Mouse (Mus musculus) CD4-positive helper T cell, adult 2 months (primary cell): ENCODE results near the gene Cdk14.
"Not testable (repeated sequence)": the region's sequence is repeated elsewhere in the genome, so short reads cannot be mapped to it uniquely, and the experiment has no call there.

ENCODE experiments used
- DNase-seq: peaks from one replicate; pipeline ENCODE4 v3.0.0-alpha.2; 2012; ENCODE audit warnings: low read depth, missing footprints, low spot score

The Cdk14 gene

DNA sequence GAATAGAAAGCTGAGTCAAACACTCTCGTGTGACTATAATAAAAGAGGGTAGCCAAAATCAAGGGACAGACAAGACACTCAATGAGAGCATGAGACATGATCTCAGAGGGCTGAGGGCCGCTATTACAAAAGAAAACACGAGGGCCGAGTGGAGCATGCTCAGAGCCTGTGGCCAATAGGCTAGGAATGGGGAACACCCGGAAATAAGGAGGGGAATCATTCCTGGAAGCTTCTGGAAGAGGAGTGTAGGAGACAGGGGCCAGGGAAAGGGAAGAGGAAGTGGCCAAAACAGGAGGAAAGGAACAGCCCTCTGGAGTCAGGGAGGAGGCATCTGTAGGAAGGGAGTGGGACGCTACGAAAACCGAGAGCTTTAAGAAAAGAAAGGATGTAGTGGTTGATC lies 52.6 kb downstream of the Cdk14 start:
- no peak for DNase-seq

DNA sequence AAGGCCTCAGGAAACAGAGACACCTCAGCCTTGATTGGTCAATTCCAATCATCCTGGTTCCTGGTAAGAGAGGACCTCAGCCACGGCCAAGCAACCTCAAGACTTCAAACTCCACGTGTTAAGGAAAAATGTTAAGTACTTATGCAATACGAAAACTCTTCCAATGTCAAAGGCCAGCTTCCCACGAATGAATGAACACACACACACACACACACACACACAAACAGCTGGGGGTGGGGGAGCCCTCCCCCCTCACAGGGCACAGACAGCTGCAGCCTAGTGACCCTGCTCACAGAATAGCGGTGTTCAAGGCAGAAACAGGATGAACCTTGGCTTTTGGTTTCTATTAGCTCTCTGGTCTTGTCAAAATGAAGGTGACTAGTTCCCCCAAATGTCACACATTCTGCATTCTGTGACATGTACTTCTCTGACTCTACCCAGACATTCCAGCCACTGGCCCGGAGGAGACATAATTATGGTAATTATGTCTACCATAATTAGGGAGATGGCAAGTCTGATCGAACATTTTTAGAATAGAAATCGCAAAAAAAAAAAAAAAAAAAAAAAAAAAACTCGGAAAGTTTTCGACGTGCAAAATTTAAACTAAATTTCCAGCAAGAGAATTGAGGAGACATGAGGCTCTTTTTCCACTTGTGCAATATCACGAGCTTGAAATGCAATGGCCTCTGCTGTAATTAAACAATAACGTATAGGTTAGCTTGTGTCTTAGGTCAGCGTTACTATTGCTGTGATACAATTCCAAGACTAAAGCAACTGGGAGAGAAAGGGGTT lies 54.6 kb downstream of the Cdk14 start:
- DNase-seq = no peak

DNA sequence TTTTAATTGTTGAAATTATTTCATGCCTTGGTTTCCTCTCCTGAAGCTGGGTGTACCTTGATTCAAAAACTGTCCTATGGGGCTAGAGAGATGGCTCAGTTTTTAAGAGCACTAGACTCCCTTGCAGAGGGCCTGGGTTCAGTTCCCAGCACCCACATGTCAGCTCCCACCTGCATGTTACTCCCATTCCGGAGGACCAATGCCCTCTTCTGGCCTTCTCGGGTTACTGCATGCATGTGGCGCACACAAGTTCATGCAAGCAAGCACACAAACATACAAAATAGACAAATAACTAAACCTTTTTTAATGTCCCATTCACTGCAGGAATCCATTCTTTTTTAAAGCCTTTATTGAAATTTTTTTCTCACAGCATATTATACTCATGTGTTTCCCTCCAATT lies 58.4 kb downstream of the Cdk14 start:
- DNase-seq = no peak

DNA sequence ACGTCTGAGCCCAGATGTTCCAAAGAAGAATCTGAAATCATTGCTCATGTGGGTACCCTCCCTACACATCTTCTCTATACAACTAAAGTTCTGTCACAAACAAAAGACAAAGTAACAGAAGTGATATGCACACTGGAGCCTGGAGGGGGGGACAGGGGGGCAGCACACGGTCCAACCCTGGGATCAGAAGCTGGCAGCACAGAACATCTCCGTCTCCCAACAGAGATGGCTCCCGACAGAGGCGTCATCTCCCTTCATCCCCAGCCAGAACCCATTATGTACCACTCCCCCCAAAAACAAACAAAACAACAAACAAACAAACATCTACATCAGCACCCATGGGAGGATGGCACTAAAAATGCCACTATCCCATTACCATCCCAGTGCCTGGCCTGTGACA lies 59.8 kb downstream of the Cdk14 start:
- DNase-seq = no peak

DNA sequence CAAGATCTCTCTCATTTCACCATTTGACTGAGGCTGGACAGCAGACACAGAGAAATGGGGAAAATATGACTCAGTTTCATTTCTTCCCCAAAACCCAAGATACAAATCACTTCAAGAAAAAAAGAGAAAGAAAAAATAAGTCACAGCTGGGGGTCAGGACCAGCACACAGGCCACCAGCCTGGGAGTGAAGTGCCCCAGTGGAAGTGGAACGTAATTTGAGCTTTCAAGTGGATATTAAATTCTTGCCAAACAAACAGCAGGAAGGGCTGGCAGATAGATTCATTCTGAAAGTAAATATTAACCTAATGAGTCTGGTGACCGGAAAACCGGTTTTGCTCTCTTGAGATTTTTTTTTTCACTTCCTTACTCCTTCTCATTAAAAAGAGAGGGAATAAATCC lies 60.2 kb downstream of the Cdk14 start:
- DNase-seq = no peak

DNA sequence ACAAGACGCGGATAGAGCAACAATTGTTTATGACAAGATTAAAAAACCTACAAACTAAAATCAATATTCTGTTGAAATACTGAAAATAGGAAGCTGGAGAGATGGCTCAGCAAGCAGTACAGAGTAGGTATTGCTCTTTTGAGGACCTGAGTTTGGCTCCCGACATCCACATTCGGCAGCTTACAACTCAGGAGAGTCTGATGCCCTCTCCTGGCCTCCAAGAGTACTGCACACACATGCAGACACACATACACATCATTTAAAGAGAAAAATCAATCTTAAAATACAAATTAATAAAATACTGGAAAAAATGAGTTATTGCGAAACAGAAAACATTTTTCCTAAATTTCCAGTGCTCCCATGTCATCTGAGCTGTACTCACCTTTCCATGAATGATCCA lies 60.7 kb downstream of the Cdk14 start:
- DNase-seq = no peak

DNA sequence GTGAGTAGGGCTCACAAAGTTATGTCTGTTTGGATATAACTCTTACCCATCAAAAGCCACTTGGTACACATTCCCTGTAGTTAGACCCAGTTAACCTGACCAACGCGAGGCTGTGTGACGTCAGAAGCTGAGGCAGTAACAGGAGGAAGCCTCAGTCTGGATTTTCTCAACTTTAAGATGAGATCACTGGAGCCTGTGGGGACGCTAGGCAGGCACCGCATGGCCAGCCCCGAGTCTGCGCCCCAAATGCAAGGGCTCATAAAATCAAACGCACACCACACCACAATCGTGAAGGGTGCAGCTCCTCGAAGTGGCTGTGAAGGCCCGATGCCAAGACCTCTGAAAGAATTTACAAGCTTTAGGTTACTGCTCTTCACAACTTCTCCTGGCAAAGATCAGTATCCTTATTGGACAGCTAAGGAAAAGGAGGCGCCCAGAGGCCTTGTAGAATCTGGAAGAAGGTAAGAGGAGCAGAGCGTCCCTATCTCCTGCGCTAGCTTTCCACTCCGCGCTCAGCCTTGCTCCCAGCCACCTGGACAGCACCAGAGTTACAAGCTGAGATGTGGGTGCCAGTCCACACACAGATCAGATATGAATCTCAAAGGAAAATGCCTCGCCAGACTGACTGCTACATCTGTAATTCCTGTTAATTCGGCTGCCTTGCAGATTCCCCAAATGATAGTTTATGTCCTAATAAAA lies 61.9 kb downstream of the Cdk14 start:
- no peak for DNase-seq

DNA sequence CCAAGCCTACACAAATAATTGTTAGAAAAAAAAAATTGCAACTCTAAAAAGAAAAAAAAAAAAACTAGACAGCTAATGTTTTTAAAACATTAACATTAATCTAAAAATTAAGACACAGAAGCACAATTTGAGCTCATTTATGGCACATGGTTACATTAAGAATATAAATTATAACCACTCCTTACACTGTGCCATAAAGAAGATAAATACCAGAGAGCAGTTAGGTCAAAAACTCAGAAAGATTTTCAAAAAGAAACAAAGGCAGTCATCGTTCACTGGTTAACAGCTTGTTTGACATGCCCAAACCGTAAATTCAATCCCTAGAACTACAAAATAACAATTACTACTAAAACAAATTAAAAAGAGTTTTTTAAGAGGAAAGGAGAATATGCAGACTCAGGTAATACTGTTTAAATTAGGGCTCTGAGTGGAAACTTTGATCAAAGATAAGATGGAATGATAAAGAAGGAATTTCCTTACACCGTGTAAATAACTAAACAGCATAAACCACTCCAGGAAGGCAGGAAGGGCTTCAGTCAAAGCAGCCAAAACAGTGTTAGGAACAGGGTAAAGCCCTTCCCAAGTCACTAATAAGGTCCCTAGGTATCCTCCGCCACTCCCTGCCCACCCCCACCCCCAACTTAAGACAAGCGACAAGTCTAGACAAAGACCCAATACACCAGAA lies 65.3 kb downstream of the Cdk14 start:
- DNase-seq = no peak

DNA sequence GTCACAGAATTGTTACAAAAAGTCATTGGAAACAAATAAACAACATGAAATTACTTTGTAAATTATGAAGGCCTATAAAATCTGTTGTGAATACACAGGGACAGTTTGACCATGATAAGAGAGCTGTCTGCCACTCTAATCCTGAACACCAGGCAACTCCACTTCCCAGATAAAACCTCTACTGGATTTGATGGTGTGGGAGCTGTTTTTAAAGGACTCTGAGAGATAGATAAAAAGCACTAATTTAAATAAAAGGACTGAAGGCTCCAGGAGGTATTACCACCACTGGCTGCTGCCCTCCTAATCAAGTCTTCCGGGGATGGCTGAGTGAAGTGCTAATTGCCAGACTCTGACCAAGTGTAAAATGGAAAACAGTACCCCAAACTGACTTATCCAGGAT lies 66.2 kb downstream of the Cdk14 start:
- DNase-seq = no peak

DNA sequence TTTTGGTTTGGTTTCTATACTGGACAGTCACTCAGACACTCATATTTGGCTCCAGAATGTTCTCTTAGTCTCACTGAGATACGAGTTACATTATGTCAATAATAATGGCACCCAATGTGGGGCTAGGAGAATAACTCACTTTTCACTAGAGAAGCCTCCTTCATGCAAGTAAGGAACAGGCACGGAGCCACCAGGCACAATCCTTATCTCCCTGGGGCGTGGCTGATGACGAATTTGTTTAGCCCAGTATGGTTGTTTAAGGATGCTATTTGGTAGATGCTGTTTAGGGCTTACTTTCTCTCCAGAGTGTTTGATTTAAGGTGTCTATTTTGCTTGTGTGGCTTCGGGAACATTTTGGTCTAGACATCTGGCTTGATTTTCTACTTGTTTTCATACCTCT lies 75.5 kb downstream of the Cdk14 start:
- DNase-seq = no peak

DNA sequence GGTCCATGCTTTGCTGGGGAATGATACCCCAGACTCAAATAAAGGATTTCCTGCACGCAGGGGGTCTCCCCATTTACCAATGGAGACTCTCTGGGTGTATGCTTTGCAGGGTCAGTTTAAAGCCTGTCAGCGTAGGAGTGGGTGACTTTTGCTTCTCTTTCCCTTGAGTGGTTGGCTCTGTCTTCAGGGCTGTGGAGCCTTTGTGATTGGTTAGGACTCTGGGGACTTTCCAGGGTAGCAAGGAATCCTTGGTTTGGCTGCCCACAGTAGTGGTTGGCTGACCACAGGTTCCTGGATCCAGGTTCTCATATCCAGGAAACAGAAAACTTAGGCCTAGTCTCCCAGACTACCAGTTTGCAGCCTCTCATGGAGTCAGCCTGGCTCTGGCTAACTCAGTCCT lies 76.4 kb downstream of the Cdk14 start:
- no peak for DNase-seq

DNA sequence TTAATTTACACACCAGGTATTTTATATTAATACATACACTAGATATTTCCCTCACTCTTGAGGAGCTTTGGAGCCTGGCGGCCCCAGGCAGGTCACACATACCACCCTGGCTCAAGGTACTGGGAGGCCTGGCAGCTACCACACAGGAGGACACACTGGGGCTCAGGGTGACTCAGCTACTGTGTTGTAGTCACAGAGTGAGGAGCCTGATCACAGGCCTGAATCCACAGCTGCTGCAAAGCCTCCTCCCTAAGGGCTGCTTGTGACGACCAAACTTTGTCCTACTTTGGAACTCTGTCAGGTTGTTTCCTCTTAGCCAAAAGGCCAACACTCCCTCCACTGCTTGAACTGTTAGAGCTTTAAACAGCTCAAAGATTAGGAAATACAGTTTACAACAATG lies 76.8 kb downstream of the Cdk14 start:
- peak; percentile 3 for DNase-seq

DNA sequence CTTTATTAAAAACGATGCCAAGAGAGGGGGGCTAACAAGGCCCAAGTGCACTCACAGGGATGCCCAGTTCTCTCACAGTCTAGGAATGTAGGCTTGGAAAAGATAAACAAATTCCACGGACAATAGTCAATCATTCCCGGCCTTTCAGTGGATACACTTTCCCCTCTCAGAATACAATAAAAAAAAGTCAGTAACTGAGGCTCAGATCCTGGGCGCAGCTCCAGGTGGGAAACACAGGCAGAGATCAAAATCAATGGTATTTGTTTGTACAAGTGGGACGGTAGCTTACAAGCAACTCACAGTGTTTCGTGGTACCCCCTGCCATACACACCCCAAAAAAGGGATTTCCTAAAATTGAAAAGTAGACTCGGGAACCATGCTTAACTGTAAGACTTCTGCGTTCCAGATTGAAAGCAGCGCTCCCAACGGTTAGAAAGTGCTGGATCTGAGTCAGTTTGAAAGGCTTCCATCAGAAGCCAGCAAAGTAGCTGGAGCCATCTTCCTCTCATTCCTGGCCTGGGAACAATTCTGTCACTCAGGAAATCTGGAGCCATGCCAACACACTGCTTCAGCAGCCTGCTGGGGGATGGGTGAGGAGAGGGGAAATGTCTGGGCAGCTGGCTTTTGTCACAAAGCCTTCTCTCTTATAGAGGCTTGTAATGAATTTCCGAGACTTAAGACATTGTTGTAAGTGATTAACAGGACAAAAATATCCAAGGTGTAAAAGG lies 77.5 kb downstream of the Cdk14 start:
- no peak for DNase-seq

DNA sequence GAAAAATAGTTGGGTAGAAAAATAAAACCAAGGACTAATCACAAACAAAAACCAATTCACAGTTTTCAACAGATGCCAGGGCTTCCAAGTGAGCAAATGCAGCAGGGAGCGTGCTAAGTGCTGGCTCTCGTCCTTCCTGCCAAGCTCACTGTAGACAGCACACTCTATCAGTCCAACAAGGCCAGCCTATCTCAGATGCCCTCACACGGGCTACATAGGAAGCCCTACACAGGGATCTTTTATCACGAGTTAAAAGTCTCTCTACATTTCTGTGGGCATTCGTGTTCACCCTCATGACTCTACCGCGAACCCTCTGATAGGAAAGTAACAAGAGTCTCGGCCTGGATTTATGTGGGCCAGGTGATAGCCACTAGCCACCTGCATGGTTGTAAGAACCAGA lies 78.5 kb downstream of the Cdk14 start:
- no peak for DNase-seq

DNA sequence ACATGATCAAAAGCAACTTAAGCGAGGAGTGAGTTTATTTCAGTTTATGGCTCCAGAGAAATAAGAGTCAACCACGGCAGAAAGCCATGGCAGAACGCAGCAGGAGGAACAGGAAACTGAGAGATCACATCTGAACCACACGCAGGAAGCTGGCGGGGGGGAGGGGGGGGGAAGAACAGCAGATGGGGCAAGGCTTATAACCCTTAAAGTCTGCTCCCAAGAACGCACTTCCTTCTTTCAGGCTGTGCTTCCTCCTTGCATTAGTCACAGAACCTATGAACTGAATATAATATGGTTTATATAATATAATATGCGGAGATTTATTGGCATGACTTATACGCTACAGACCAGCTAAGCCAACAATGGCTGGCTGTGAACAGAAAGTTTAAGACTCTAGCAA lies 86.2 kb downstream of the Cdk14 start:
- DNase-seq = no peak

DNA sequence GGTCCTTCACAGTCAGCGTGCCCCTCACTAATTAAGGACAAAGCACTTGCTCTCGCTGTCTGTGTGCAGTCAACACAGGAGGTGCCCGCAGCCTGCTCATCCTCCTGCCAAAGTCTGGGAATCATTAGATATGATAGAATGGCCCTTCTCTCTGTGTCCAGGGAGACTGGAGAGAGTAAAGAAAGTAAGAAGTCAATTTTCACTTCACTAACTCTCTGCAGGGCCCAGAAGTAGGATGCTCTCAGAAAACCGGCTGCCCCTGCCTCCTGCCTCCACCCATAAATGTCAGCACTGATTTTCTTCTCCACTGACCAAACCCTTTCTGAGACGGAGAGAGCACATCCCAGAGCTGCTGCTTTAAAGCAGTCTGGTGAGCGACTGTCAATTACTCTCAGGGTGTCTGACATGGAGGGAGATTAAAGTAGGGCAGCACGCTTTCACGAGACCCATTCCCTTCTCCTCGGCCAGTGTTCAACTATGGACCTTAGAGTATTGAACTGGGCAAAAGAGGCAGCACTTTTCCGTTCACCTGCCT lies 89.1 kb downstream of the Cdk14 start:
- DNase-seq = no peak

DNA sequence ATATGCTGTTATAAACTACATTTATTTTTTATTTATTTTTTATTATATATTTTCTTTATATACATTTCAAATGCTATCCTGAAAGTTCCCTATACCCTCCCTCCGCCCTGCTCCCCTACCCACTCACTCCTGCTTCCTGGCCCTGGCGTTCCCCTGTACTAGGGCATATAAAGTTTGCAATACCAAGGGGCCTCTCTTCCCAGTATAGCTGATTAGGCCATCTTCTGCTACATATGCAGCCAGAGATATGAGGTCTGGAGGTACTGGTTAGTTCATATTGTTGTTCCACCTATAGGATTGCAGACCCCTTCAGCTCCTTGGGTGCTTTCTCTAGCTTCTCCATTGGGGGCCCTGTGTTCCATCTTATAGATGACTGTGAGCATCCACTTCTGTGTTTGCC lies 91.1 kb downstream of the Cdk14 start:
- not testable (repeated sequence) for DNase-seq

DNA sequence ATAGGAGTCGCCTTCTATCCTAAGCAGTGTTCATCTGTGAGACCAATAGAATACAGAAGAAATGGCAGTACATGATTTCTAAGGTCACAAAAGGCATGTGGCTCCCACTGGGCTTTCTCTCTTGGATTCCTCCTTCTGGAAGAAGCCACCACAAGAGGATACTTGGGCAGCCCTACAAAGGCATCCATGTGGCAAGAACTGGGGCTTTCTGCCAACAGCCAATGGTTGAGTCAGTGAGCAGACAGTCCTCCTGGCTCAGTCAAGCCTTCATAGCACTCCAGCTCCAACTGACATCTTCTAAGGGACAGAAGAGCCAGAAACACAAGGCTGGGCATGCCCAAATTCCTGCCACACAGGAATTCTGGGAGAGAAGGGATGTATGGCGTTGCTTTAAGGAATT lies 93.4 kb downstream of the Cdk14 start:
- no peak for DNase-seq

DNA sequence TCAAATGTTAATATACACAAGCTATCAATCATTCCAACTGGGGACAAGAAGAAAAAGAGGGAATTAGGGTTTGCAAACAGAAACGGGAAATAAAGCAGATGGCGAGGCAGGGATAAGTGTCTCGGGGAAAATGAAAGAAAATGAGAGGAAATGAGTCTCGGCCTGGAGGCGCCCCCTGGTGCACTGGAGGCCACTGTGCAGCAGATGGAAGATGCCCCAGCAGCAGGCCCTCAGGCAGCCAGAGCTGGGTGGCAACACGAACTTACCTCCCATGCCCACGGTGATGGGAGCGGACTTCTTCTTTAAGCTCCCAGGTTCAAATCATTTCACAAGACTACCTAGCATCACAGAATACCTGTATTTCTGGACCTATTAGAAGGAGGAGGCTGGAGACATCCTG lies 97.4 kb downstream of the Cdk14 start:
- DNase-seq = no peak

DNA sequence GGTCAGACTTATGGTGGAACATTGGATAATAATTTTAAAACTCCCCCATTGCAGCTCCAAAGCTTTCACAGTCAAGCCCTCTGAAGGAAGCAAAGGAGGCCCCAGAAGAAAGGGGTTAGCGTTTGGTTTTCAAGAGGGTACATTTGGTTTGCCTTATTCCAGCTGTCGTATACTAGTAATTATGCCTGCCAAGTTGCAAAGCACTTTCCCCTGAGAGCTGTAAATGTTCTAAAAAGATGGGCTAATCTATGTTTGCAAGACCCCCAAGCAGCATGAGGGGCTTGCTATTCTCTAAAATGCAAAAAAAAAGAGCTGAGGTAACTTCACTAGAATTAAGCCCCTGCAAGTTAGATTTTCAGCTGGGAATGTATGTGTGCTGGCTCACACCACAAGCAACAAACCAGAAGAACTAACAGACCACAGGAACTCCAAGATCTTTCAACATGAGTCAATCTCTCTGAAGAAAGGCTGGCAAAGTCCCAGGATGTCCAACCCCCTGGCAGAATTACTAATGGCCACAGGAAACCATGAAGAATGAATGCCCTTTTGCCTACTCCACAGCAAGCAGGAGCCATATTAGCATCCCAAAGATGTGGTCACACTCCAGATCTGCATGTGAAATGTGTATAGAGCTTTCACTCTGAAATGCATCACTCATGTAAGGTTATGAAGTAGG lies 99.5 kb downstream of the Cdk14 start:
- DNase-seq = no peak

DNA sequence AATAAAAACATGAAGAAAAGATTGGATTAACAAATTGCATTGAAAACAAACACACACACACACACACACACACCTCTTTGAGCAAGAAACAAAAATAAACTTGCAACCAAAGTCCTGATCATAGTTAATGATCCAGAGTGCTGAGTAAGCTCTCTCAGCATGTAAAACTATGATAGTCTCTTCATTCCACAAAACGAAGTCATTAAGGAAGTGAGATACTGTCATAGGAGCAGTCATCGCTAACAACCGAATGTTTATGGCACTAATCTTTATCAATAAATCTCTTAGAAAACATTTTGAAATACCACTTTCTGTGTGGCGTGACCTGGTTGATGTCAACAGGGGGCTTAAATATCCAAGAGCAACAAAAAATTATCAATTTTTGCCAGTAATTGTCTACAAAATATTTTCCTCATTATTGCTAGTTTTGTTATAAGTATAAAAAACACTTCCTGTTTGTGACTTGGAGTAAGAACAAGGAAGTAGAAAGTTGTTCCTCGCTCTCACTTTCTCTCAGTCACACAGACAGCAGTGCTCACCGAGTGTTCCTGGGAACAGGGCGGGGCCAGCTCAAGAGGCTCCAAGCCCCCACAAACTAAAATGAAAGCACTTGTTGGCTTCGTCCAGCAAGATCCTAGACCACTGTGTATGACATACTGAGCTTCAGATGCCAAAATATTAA lies 100.1 kb downstream of the Cdk14 start:
- DNase-seq = no peak
